Mouse (Mus musculus) ES-E14 (cell line): Measurements from ENCODE around the gene Nav2.

Experiments
- CHD2 ChIP-seq: IDR thresholded peaks from 2 replicates; pipeline ENCODE4 v1.6.1; 2014; ENCODE audit warnings: mild to moderate bottlenecking, low read depth, low read length, inconsistent platforms
- ZC3H11A ChIP-seq: IDR thresholded peaks from 2 replicates; pipeline ENCODE4 v1.6.1; 2012; ENCODE audit warnings: low read depth, mild to moderate bottlenecking, inconsistent platforms, low read length, borderline replicate concordance
- ZNF384 ChIP-seq: IDR thresholded peaks from 2 replicates; pipeline ENCODE4 v1.6.1; 2012; ENCODE audit warnings: low read depth, low read length, inconsistent platforms

- TF ChIP-seq CHD2 = no peak
- no peak for TF ChIP-seq ZC3H11A
- TF ChIP-seq ZNF384 = no peak
These were observed 424.1 kb downstream of the Nav2 start for GRCm38 (mm10) chr7:49332644-49333043.
